Mouse (Mus musculus): ENCODE data around the gene Erbb4.

Erbb4 gene

GRCm38 (mm10) chr1:69024858-69025257 lies 83.0 kb downstream of the Erbb4 start:
- no peak for DNase-seq (ENCODE audit: low read depth)

- DNase-seq (ENCODE audit: low read depth) = no peak
Observed at GRCm38 (mm10) chr1:69023157-69023925, 84.5 kb downstream of the Erbb4 start.

GRCm38 (mm10) chr1:69009800-69010505 lies 97.9 kb downstream of the Erbb4 start:
- DNase-seq (ENCODE audit: low read depth) = no peak

- DNase-seq (ENCODE audit: low read depth) = no peak
Observed at GRCm38 (mm10) chr1:69001371-69001770, 106.5 kb downstream of the Erbb4 start.

GRCm38 (mm10) chr1:68979251-68979650 lies 128.6 kb downstream of the Erbb4 start:
- DNase-seq (ENCODE audit: low read depth) = no peak

GRCm38 (mm10) chr1:68978571-68978970 lies 129.3 kb downstream of the Erbb4 start:
- DNase-seq (ENCODE audit: low read depth) = no peak

GRCm38 (mm10) chr1:68973355-68974127 lies 134.3 kb downstream of the Erbb4 start:
- DNase-seq (ENCODE audit: low read depth) = no peak

GRCm38 (mm10) chr1:68964127-68964526 lies 143.7 kb downstream of the Erbb4 start:
- DNase-seq (ENCODE audit: low read depth) = no peak

GRCm38 (mm10) chr1:68961365-68962116 lies 146.3 kb downstream of the Erbb4 start:
- no peak for DNase-seq (ENCODE audit: low read depth)

- DNase-seq (ENCODE audit: low read depth) = no peak
Observed at GRCm38 (mm10) chr1:68956766-68957533, 150.9 kb downstream of the Erbb4 start.

- DNase-seq (ENCODE audit: low read depth) = no peak
Observed at GRCm38 (mm10) chr1:68955482-68955881, 152.4 kb downstream of the Erbb4 start.

- DNase-seq (ENCODE audit: low read depth) = no peak
Observed at GRCm38 (mm10) chr1:68943141-68943540, 164.7 kb downstream of the Erbb4 start.

GRCm38 (mm10) chr1:68934804-68935203 lies 173.1 kb downstream of the Erbb4 start:
- no peak for DNase-seq (ENCODE audit: low read depth)

GRCm38 (mm10) chr1:68933330-68934065 lies 174.4 kb downstream of the Erbb4 start:
- DNase-seq (ENCODE audit: low read depth) = no peak

- DNase-seq (ENCODE audit: low read depth) = no peak
Observed at GRCm38 (mm10) chr1:68917828-68918227, 190.0 kb downstream of the Erbb4 start.

GRCm38 (mm10) chr1:68892041-68892440 lies 215.8 kb downstream of the Erbb4 start:
- DNase-seq (ENCODE audit: low read depth) = no peak

GRCm38 (mm10) chr1:68886823-68887222 lies 221.0 kb downstream of the Erbb4 start:
- no peak for DNase-seq (ENCODE audit: low read depth)

- no peak for DNase-seq (ENCODE audit: low read depth)
Observed at GRCm38 (mm10) chr1:68874954-68875353, 232.9 kb downstream of the Erbb4 start.

GRCm38 (mm10) chr1:68873635-68874020 lies 234.2 kb downstream of the Erbb4 start:
- no peak for DNase-seq (ENCODE audit: low read depth)

- DNase-seq (ENCODE audit: low read depth) = no peak
Observed at GRCm38 (mm10) chr1:68872976-68873634, 234.8 kb downstream of the Erbb4 start.

Data from NIH3T3 (cell line).